Mouse (Mus musculus) sigmoid colon, adult 10 weeks (tissue): ENCODE measurements around the gene Dusp23. TPM values are rescaled to one million over a fixed set of nuclear protein-coding genes. Genes with fewer than 3 reads are reported as not detected.

Source experiments
- polyA plus RNA-seq: library from polyadenylated mRNA; stranded (reverse); fragments of 350-450 nt; fragmentation: Illumina TruSeq; extraction: RNeasy Lipid Tissue Mini Kit (QIAGEN cat#74804); gene quantifications from one replicate; pipeline ENCODE4 v1.2.3, GENCODE M21; 2014; ENCODE audit warnings: low read depth, low replicate concordance

The Dusp23 gene
- 3.2 TPM for polyA plus RNA-seq

DNA sequence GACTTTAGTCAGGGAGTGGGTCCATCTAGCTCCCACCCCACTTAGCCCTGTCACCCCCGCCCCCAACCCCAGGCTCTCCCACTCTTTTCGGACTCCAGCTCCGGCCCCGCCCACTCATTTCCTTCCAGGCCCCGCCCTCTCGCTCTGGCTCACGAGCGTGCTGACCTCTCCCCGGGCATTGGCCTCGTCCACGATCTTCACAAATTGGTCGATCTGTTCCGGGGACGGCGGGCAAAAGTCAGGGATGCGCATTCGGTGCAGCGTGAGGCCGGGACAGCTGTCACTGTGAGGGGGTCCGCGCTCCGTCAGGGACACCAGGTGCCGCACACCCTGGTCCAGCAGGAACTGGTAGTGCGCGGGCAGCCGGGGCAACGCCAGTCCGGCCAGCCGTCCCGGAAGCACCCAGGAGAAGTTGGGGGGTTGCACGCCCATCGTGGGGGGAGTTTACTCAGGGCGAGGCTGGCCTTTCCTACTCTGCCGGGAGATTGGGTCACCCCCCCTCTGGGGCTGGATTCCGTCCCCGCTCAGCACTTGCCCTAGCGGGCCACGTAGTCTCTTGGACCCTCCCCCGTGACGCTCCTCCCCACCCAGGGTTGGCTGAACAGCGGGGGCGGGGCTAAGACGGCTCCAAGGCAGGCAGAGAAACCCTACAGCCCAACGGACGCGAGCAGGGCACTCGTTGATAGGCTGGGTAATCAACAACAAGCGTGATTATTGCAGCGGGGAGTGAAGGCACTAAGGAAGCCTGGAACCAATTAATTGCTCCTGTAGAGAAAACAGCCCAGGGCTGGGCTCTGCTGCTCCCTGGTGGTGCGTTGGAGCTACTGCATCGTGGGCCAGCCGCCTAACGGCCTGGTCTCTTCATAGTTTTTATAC lies at the start of gene Dusp23:
Gene Dusp23, minus strand, starts transcription at position 512 of the 876 bp plus-strand sequence.

DNA sequence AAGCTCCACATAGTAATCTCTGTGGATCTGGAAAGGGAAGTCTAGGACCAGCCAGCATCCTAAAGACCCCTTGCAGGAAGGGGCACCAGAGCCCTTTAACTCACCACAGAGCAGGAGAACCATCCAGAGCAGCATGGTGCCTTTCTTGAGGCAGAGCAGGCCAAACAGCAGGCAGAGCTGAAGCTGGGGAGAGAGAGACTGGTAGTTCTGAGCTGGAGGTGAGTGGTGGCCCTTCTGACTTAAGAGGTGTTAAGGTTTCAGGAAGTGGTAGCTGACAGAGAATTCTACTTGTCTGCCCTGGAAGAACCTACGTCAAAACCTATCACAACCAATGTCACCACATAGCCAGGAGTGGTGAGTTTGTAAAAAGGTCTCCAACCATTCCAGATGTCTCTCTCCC lies 30.4 kb downstream of the Dusp23 start, which contains the start of gene Fcrl6:
Gene Fcrl6, minus strand, starts transcription at position 226 of the 400 bp plus-strand sequence.

DNA sequence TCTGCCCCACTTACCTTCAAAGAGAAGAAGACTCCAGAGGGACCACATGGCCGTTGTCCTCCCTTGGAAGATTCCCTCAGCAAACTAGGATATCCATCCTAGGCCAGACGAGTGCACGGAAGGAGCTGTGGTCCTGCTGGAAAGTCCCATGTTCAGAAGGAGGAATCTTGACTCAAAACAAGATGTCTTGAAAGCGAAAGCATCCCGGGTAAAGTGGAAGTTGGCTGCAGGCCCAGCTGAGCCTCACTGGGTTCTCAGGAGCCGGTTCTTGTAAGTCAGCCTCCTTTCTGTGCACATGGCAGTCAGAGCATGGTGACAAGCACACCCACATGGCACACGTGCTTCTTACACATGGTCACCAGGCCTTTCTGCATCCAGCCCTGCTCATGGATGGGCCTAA lies 42.4 kb downstream of the Dusp23 start, which contains the start of gene Slamf8:
Gene Slamf8, minus strand, starts transcription at position 184 of the 400 bp plus-strand sequence.

Other genes with a start within 250 kb of the Dusp23 start
- 1.1 TPM for gene Slamf9, start 157.6 kb downstream of the Dusp23 start, polyA plus RNA-seq
- 5.1 TPM for gene Igsf9, start 151.2 kb downstream of the Dusp23 start, polyA plus RNA-seq
- 81.6 TPM for gene Tagln2, start 132.9 kb downstream of the Dusp23 start, polyA plus RNA-seq
- gene Cfap45, start 112.2 kb downstream of the Dusp23 start, polyA plus RNA-seq = 3.1 TPM
- gene Vsig8, start 77.0 kb downstream of the Dusp23 start, polyA plus RNA-seq = not detected
- gene Slamf8, start 42.4 kb downstream of the Dusp23 start, polyA plus RNA-seq = 0.63 TPM
- gene Fcrl6, start 30.4 kb downstream of the Dusp23 start, polyA plus RNA-seq = not detected
- gene Crp, start 65.1 kb upstream of the Dusp23 start, polyA plus RNA-seq = not detected